Mouse (Mus musculus): Measurements from ENCODE around the gene Cry1.

The Cry1 gene

GRCm38 (mm10) chr10:85161745-85162351, 23.0 kb downstream of the Cry1 start:
- peak in 1 of 2 experiments; percentile 68 for DNase-seq (ENCODE audit: low spot score in 2 of 2)

- DNase-seq (ENCODE audit: low spot score in 2 of 2): no peak
Measured at GRCm38 (mm10) chr10:85159989-85160619, 24.8 kb downstream of the Cry1 start.

GRCm38 (mm10) chr10:85157451-85157850, 27.4 kb downstream of the Cry1 start:
- no peak for DNase-seq (ENCODE audit: low spot score in 2 of 2)

- DNase-seq (ENCODE audit: low spot score in 2 of 2): peak; percentile 55 to 74
Measured at GRCm38 (mm10) chr10:85154195-85154594, 30.7 kb downstream of the Cry1 start.

- no peak for DNase-seq (ENCODE audit: low spot score in 2 of 2)
Measured at GRCm38 (mm10) chr10:85149226-85149625, 35.6 kb downstream of the Cry1 start.

- no peak for DNase-seq (ENCODE audit: low spot score in 2 of 2)
Measured at GRCm38 (mm10) chr10:85146282-85146681, 38.6 kb downstream of the Cry1 start.

GRCm38 (mm10) chr10:85141465-85141864, 43.4 kb downstream of the Cry1 start:
- DNase-seq (ENCODE audit: low spot score in 2 of 2): no peak

GRCm38 (mm10) chr10:85136573-85136972, 48.3 kb downstream of the Cry1 start:
- no peak for DNase-seq (ENCODE audit: low spot score in 2 of 2)

- DNase-seq (ENCODE audit: low spot score in 2 of 2): peak in 1 of 2 experiments; percentile 8
Measured at GRCm38 (mm10) chr10:85128453-85128852, 56.4 kb downstream of the Cry1 start.

- peak; percentile 88 to 92 for DNase-seq (ENCODE audit: low spot score in 2 of 2)
Measured at GRCm38 (mm10) chr10:85127395-85128287, 57.2 kb downstream of the Cry1 start, which contains the start of gene Mterf2. Gene Mterf2, minus strand, starts transcription at chr10:85128027.

- no peak for DNase-seq (ENCODE audit: low spot score in 2 of 2)
Measured at GRCm38 (mm10) chr10:85125184-85125583, 59.7 kb downstream of the Cry1 start.

GRCm38 (mm10) chr10:85114409-85114808, 70.5 kb downstream of the Cry1 start:
- DNase-seq (ENCODE audit: low spot score in 2 of 2): no peak

- DNase-seq (ENCODE audit: low spot score in 2 of 2): peak in 1 of 2 experiments; percentile 31
Measured at GRCm38 (mm10) chr10:85103085-85103885, 81.6 kb downstream of the Cry1 start.

GRCm38 (mm10) chr10:85102247-85103084, 82.4 kb downstream of the Cry1 start, which contains the start of the genes Fhl4 and Tmem263:
Gene Fhl4, minus strand, starts transcription at chr10:85102495.
Gene Tmem263, plus strand, starts transcription at chr10:85102627.
- peak; percentile 82 to 93 for DNase-seq (ENCODE audit: low spot score in 2 of 2)

- DNase-seq (ENCODE audit: low spot score in 2 of 2): peak; percentile 33 to 38
Measured at GRCm38 (mm10) chr10:85101841-85102240, 83.0 kb downstream of the Cry1 start.
